Mouse (Mus musculus) testis, adult 2 months (tissue): ENCODE measurements at regions not wholly inside any gene's neighbourhood (a gene's known extent, or its start where the extent isn't known, plus 50 kb on each side); places are given as distances from the start of the nearest gene placed in this dataset.

Source experiments
- CTCF ChIP-seq: fragments of 200-500 bp; IDR thresholded peaks from 2 replicates; pipeline ENCODE4 v1.5.1; 2012; ENCODE audit warnings: low read depth, mild to moderate bottlenecking, inconsistent platforms, low read length, moderate library complexity; ENCODE audit not compliant: control insufficient read depth, insufficient read depth, insufficient replicate concordance
- POLR2A ChIP-seq: fragments of 200-500 bp; IDR thresholded peaks from 2 replicates; pipeline ENCODE4 v1.6.1; 2012; ENCODE audit warnings: low read depth, mild to moderate bottlenecking, inconsistent platforms, low read length, moderate library complexity; ENCODE audit not compliant: control insufficient read depth

DNA sequence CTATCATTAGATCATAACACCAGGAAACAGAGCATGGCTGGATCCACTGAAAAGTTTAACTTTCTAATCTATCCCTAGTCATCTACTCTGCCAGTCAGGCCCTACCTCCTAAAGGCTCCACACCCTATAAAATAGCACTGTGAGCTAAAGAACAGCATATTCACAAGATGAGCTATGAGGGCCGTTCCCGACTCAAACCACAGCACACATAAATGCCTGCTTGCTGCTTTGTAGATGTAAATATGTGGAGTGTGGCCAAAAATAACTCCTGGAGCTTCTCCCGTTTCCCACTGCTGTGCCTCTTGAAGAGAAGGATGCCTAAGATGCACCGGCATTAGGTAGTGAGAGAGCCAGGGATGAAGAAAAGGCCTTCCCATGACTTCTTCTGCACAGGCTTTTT, 1632.3 kb downstream of the 4930444P10Rik start:
- TF ChIP-seq POLR2A = no peak
- no peak for TF ChIP-seq CTCF
